Mouse (Mus musculus): ENCODE data around the gene Idua. TPM values are rescaled to one million over a fixed set of nuclear protein-coding genes. Genes with fewer than 3 reads are reported as not detected.

Idua gene
- polyA plus RNA-seq, 1 experiment from 2014 or later: 11.8 TPM

DNA sequence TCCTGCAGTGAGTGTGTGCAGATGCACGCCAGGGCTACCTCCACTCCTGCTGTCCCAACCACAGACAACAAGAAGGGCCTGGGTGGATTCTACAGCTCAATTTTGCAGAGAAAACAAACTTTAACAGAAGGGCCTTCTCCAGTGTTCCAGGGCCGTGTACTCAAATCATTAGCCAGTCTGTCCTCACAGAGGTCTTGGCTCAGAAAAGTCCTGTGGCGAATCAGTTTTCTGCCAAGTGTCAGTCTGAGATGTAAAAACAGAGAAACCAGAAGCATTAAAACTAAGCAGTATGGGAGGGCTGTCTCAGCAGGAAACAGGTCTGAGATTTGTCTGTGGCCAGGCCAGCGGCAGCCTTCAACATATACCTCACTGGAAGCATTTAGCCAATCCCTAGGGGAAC lies 57.9 kb downstream of the Idua start:
- Histone ChIP-seq H3K27me3 (ENCODE audit: low read depth, poor library complexity, severe bottlenecking) (no peaks in the 10 kb centered on the region), H3K27ac (peak overlapping the region; percentile 64), H3K36me3 (no peaks in the 10 kb centered on the region), H3K4me1 (peaks cover 31% of the 10 kb centered on the region), H3K4me3 (no peak overlapping the region), H3K9me3 (replicated peaks) (no peaks in the 10 kb centered on the region)
- no peak for DNase-seq (ENCODE audit: low spot score)
- 44% methylated on average over 4 of the region's 4 CpGs for WGBS

DNA sequence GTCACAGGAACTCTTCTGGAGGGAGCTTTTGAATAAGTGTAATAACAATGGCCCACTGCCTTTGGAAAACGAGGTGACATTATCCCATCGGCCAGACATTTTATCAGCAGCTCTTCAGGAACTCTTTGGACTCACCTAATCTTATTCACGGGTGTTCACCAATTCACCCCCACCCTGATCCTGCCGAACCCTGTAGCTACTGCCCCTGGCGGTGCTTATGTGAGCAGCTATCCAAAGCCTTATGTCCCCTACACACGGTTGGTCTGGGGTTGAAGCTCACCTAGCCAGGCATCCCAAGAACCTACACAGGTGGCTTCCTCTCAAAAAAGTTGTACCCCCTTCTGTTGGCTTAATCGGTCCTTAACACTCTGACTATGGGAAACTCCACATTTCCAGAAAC lies 59.6 kb downstream of the Idua start:
- 70% methylated on average over 7 of the region's 7 CpGs for WGBS
- Histone ChIP-seq H3K27ac (no peak overlapping the region), H3K9me3 (replicated peaks) (no peaks in the 10 kb centered on the region), H3K27me3 (ENCODE audit: low read depth, poor library complexity, severe bottlenecking) (no peaks in the 10 kb centered on the region), H3K36me3 (no peaks in the 10 kb centered on the region), H3K4me3 (no peak overlapping the region), H3K4me1 (peaks cover 18% of the 10 kb centered on the region)
- DNase-seq (ENCODE audit: low spot score): no peak

- Histone ChIP-seq H3K36me3 (no peaks in the 10 kb centered on the region), H3K4me1 (0 out of 2 replicates have a peak, but pooled peaks cover 2% of the 10 kb centered on the region), H3K27me3 (ENCODE audit: low read depth, poor library complexity, severe bottlenecking) (no peaks in the 10 kb centered on the region), H3K4me3 (no peak overlapping the region), H3K9me3 (replicated peaks) (no peaks in the 10 kb centered on the region), H3K27ac (no peak overlapping the region)
- WGBS: 88% methylated on average over 2 of the region's 2 CpGs
- no peak for DNase-seq (ENCODE audit: low spot score)
Observed at GRCm38 (mm10) chr5:108724006-108724405, 63.9 kb downstream of the Idua start.

DNA sequence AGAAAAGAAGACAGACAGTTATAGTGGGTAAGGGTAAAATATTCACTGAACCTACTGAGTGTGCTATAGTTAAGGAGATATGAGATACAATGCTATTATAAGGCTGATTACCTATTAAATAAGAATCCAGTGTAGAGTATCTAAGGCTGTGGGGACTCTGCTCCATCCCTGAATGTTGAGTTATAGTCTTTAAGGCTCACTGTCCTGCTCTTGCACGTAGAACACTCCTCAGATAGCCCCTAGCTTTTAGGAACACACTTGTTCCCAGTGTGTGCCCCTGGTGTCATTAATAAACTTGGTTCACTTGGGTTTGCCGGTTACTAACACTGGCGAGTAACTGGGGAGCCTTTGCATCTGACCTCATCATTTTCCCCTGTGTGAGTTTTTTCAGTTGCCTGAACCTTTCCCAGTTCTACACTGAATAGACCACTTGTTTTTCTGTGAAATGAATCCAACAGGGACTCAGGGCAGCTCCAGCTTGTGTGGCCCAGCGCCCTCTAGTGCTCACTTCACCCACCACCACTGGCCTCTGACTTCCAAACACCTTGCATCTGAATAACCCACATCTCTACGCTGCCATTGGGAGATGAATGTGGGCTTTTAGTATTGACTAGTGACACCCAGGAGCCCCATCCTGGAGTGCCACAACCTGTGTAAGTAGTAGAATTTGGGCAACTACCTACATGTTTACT lies 66.6 kb downstream of the Idua start:
- WGBS: 29% methylated on average over 5 of the region's 5 CpGs
- Histone ChIP-seq H3K36me3 (no peaks in the 10 kb centered on the region), H3K4me3 (no peak overlapping the region), H3K9me3 (replicated peaks) (no peaks in the 10 kb centered on the region), H3K4me1 (no peaks in the 10 kb centered on the region), H3K27me3 (ENCODE audit: low read depth, poor library complexity, severe bottlenecking) (no peaks in the 10 kb centered on the region), H3K27ac (no peak overlapping the region)
- peak; percentile 75 for DNase-seq (ENCODE audit: low spot score)

GRCm38 (mm10) chr5:108727425-108727824 lies 67.3 kb downstream of the Idua start:
- WGBS: 89% methylated on average over 1 of the region's 1 CpGs
- no peak for DNase-seq (ENCODE audit: low spot score)
- Histone ChIP-seq H3K27me3 (ENCODE audit: low read depth, poor library complexity, severe bottlenecking) (no peaks in the 10 kb centered on the region), H3K9me3 (replicated peaks) (no peaks in the 10 kb centered on the region), H3K4me3 (no peak overlapping the region), H3K27ac (no peak overlapping the region), H3K36me3 (no peaks in the 10 kb centered on the region), H3K4me1 (no peaks in the 10 kb centered on the region)

Other genes with a start within 250 kb of the Idua start
- gene Atp5k, start 225.9 kb upstream of the Idua start, polyA plus RNA-seq (2016; fragmentation: Nextera tagmentation; extraction: Ambion mirVana): 385 and 399 TPM in 2 replicates
- 0.09 and 0.20 TPM in 2 replicates for gene Mfsd7a, start 211.4 kb upstream of the Idua start, polyA plus RNA-seq (2016; fragmentation: Nextera tagmentation; extraction: Ambion mirVana)
- gene Pcgf3, start 199.1 kb upstream of the Idua start, polyA plus RNA-seq (2016; fragmentation: Nextera tagmentation; extraction: Ambion mirVana): 24.1 and 27.1 TPM in 2 replicates
- gene Cplx1, start 110.3 kb upstream of the Idua start, polyA plus RNA-seq (2016; fragmentation: Nextera tagmentation; extraction: Ambion mirVana): 0.14 and 0.30 TPM in 2 replicates
- 56.1 and 62.0 TPM in 2 replicates for gene Gak, start 30.6 kb upstream of the Idua start, polyA plus RNA-seq (2016; fragmentation: Nextera tagmentation; extraction: Ambion mirVana)
- 12.3 and 15.7 TPM in 2 replicates for gene Tmem175, start 30.6 kb upstream of the Idua start, polyA plus RNA-seq (2016; fragmentation: Nextera tagmentation; extraction: Ambion mirVana)
- 10.6 and 13.4 TPM in 2 replicates for gene Dgkq, start 9.3 kb downstream of the Idua start, polyA plus RNA-seq (2016; fragmentation: Nextera tagmentation; extraction: Ambion mirVana)
- 0.43 and 0.61 TPM in 2 replicates for gene Slc26a1, start 15.2 kb downstream of the Idua start, polyA plus RNA-seq (2016; fragmentation: Nextera tagmentation; extraction: Ambion mirVana)
- gene Fgfrl1, start 32.1 kb downstream of the Idua start, polyA plus RNA-seq (2016; fragmentation: Nextera tagmentation; extraction: Ambion mirVana): 35.9 and 43.1 TPM in 2 replicates
- 0.40 and 0.44 TPM in 2 replicates for gene Rnf212, start 114.7 kb downstream of the Idua start, polyA plus RNA-seq (2016; fragmentation: Nextera tagmentation; extraction: Ambion mirVana)
- not detected in 2 replicates for gene Tmed11, start 135.0 kb downstream of the Idua start, polyA plus RNA-seq (2016; fragmentation: Nextera tagmentation; extraction: Ambion mirVana)
- not detected in 2 replicates for gene Vmn2r8, start 148.5 kb downstream of the Idua start, polyA plus RNA-seq (2016; fragmentation: Nextera tagmentation; extraction: Ambion mirVana)
- gene Vmn2r9, start 192.3 kb downstream of the Idua start, polyA plus RNA-seq (2016; fragmentation: Nextera tagmentation; extraction: Ambion mirVana): not detected in 2 replicates

All from limb, embryonic 10.5 days (tissue).